Mouse (Mus musculus): Measurements from ENCODE around the gene Cptp. TPM values are rescaled to one million over a fixed set of nuclear protein-coding genes. Genes with fewer than 3 reads are reported as not detected.

Cptp gene
- polyA plus RNA-seq, 1 experiment from 2014 or later: 19.7 TPM

GRCm38 (mm10) chr4:155817533-155817932, 51.7 kb downstream of the Cptp start:
- H3K4me2 ChIP-seq: no peak overlapping the region
- ATAC-seq (ENCODE audit: insufficient number of reproducible peaks, low FRiP score, low TSS enrichment, low read depth): no peak
- H3K36me3 ChIP-seq: peaks cover 85% of the 10 kb centered on the region
- no peak overlapping the region for H3K9ac ChIP-seq
- 85% methylated on average over 4 of the region's 4 CpGs for WGBS
- no peak overlapping the region for H3K4me3 ChIP-seq
- peaks cover 14% of the 10 kb centered on the region for H3K4me1 ChIP-seq
- no peaks in the 10 kb centered on the region for H3K27me3 ChIP-seq
- H3K27ac ChIP-seq: no peak overlapping the region
- H3K9me3 ChIP-seq: no peaks in the 10 kb centered on the region

Small RNAs within 50 kb of the gene (microRNA-seq; reads per million reads assigned to microRNA genes)
- gene Gm22991: not detected

Other genes with a start within 250 kb of the Cptp start
- gene Cdk11b, start 244.6 kb downstream of the Cptp start, polyA plus RNA-seq (2015; fragmentation: Nextera tagmentation; extraction: Ambion mirVana): 58.8 and 59.9 TPM in 2 replicates
- gene Gm10563, start 224.0 kb downstream of the Cptp start, polyA plus RNA-seq (2015; fragmentation: Nextera tagmentation; extraction: Ambion mirVana): not detected in 2 replicates
- gene Mmp23, start 216.1 kb downstream of the Cptp start, polyA plus RNA-seq (2015; fragmentation: Nextera tagmentation; extraction: Ambion mirVana): 23.7 and 36.9 TPM in 2 replicates
- gene Mib2, start 200.2 kb downstream of the Cptp start, polyA plus RNA-seq (2015; fragmentation: Nextera tagmentation; extraction: Ambion mirVana): 30.1 and 34.3 TPM in 2 replicates
- 11.1 and 11.5 TPM in 2 replicates for gene Fndc10, start 175.1 kb downstream of the Cptp start, polyA plus RNA-seq (2015; fragmentation: Nextera tagmentation; extraction: Ambion mirVana)
- gene Ssu72, start 164.6 kb downstream of the Cptp start, polyA plus RNA-seq (2015; fragmentation: Nextera tagmentation; extraction: Ambion mirVana): 132 and 139 TPM in 2 replicates
- 0.94 and 1.3 TPM in 2 replicates for gene Tmem240, start 134.6 kb downstream of the Cptp start, polyA plus RNA-seq (2015; fragmentation: Nextera tagmentation; extraction: Ambion mirVana)
- gene Atad3a, start 108.3 kb downstream of the Cptp start, polyA plus RNA-seq (2015; fragmentation: Nextera tagmentation; extraction: Ambion mirVana): 84.1 and 91.5 TPM in 2 replicates
- gene Vwa1, start 94.7 kb downstream of the Cptp start, polyA plus RNA-seq (2015; fragmentation: Nextera tagmentation; extraction: Ambion mirVana): 17.6 and 21.3 TPM in 2 replicates
- 0.38 and 0.52 TPM in 2 replicates for gene Tmem88b, start 83.6 kb downstream of the Cptp start, polyA plus RNA-seq (2015; fragmentation: Nextera tagmentation; extraction: Ambion mirVana)
- not detected in 2 replicates for gene Ankrd65, start 79.0 kb downstream of the Cptp start, polyA plus RNA-seq (2015; fragmentation: Nextera tagmentation; extraction: Ambion mirVana)
- 169 and 184 TPM in 2 replicates for gene Mrpl20, start 66.6 kb downstream of the Cptp start, polyA plus RNA-seq (2015; fragmentation: Nextera tagmentation; extraction: Ambion mirVana)
- gene Ccnl2, start 57.0 kb downstream of the Cptp start, polyA plus RNA-seq (2015; fragmentation: Nextera tagmentation; extraction: Ambion mirVana): 185 and 187 TPM in 2 replicates
- gene Aurkaip1, start 38.2 kb downstream of the Cptp start, polyA plus RNA-seq (2015; fragmentation: Nextera tagmentation; extraction: Ambion mirVana): 123 and 128 TPM in 2 replicates
- gene Mxra8, start 29.8 kb downstream of the Cptp start, polyA plus RNA-seq (2015; fragmentation: Nextera tagmentation; extraction: Ambion mirVana): 150 and 197 TPM in 2 replicates
- gene Dvl1, start 22.0 kb downstream of the Cptp start, polyA plus RNA-seq (2015; fragmentation: Nextera tagmentation; extraction: Ambion mirVana): 7.1 and 10.4 TPM in 2 replicates
- 0.32 and 0.42 TPM in 2 replicates for gene Tas1r3, start 6.1 kb downstream of the Cptp start, polyA plus RNA-seq (2015; fragmentation: Nextera tagmentation; extraction: Ambion mirVana)
- gene Ints11, start 106 bp upstream of the Cptp start, polyA plus RNA-seq (2015; fragmentation: Nextera tagmentation; extraction: Ambion mirVana): 69.5 and 72.3 TPM in 2 replicates
- gene Pusl1, start 22.3 kb upstream of the Cptp start, polyA plus RNA-seq (2015; fragmentation: Nextera tagmentation; extraction: Ambion mirVana): 61.8 and 66.6 TPM in 2 replicates
- 23.3 and 23.8 TPM in 2 replicates for gene Acap3, start 22.4 kb upstream of the Cptp start, polyA plus RNA-seq (2015; fragmentation: Nextera tagmentation; extraction: Ambion mirVana)
- gene Ube2j2, start 74.4 kb upstream of the Cptp start, polyA plus RNA-seq (2015; fragmentation: Nextera tagmentation; extraction: Ambion mirVana): 87.9 and 99.7 TPM in 2 replicates
- 48.3 and 50.3 TPM in 2 replicates for gene C1qtnf12, start 92.9 kb upstream of the Cptp start, polyA plus RNA-seq (2015; fragmentation: Nextera tagmentation; extraction: Ambion mirVana)
- 16.1 and 16.4 TPM in 2 replicates for gene B3galt6, start 123.2 kb upstream of the Cptp start, polyA plus RNA-seq (2015; fragmentation: Nextera tagmentation; extraction: Ambion mirVana)
- 175 and 176 TPM in 2 replicates for gene Sdf4, start 123.4 kb upstream of the Cptp start, polyA plus RNA-seq (2015; fragmentation: Nextera tagmentation; extraction: Ambion mirVana)
- gene Tnfrsf4, start 144.4 kb upstream of the Cptp start, polyA plus RNA-seq (2015; fragmentation: Nextera tagmentation; extraction: Ambion mirVana): 0.55 and 0.99 TPM in 2 replicates
- 3.6 and 5.4 TPM in 2 replicates for gene Tnfrsf18, start 156.7 kb upstream of the Cptp start, polyA plus RNA-seq (2015; fragmentation: Nextera tagmentation; extraction: Ambion mirVana)
- gene Ttll10, start 190.0 kb upstream of the Cptp start, polyA plus RNA-seq (2015; fragmentation: Nextera tagmentation; extraction: Ambion mirVana): 2.5 and 3.1 TPM in 2 replicates
- 29.9 and 31.8 TPM in 2 replicates for gene 9430015G10Rik, start 240.5 kb upstream of the Cptp start, polyA plus RNA-seq (2015; fragmentation: Nextera tagmentation; extraction: Ambion mirVana)